Mouse (Mus musculus): ENCODE measurements around the gene Lmx1b.

The Lmx1b gene

GRCm38 (mm10) chr2:33582457-33583060 is 57.8 kb downstream of the Lmx1b start:
- DNase-seq (ENCODE audit: low read depth, low spot score), result no peak

DNA sequence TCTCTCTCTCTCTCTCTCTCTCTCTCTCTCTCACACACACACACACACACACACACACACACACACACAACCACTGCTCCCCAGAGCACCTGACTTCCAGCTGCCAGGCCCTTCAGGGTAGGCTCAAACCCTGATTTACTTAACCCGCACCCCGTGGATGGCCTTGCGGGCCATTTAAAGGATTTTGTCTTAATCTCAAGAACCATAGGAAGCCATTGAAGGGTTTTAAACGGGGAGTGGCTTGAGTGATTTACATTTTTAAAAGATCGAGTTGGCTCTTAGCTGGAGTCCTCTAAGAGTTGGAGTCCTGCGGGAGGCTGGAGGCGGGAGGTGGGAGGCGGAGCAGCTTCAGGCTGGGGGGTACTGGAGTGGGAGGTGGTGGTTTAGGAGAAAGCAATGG is 58.4 kb downstream of the Lmx1b start:
- no peak for DNase-seq (ENCODE audit: low read depth, low spot score)

- DNase-seq (ENCODE audit: low read depth, low spot score), result no peak
These were observed 58.9 kb downstream of the Lmx1b start for GRCm38 (mm10) chr2:33581449-33581777.

GRCm38 (mm10) chr2:33580697-33581448 is 59.4 kb downstream of the Lmx1b start:
- peak; percentile 38 for DNase-seq (ENCODE audit: low read depth, low spot score)

DNA sequence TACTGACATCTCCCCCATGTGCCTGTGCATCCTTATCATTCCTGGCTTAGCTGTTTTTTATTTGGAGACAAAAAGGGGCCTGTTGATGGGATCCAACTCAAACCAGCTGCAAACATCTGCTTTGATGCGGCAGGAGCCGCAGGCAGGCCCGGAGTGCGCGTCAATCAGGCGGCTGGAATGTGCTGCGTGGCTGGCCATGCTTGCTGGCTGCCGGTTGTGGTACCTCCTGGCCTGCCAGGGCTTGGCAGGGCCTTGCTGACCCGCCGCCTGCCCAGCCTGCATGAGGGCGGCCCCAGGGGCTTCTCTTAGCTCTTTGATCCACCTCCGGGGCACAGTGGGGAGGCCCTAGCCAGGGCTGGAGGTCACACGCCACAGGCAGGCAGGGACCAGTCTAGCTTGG is 64.9 kb downstream of the Lmx1b start:
- DNase-seq (ENCODE audit: low read depth, low spot score), result no peak

DNA sequence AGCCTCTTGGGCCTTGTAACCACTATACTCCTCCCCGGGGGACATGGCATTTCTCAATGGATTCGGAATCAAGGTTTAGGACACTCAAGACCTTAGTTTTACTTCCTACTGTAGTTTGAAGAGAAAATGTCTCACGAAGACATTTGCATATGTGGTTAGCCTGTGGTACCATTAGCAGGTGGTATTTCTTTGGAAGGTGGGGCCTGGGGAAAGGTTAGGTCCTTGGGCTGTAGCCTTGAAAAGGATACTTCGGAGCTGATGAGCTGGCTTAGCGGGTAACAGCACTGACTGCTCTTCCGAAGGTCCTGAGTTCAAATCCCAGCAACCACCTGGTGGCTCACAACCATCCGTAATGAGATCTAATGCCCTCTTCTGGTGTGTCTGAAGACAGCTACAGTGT is 67.2 kb downstream of the Lmx1b start:
- no peak for DNase-seq (ENCODE audit: low read depth, low spot score)

DNA sequence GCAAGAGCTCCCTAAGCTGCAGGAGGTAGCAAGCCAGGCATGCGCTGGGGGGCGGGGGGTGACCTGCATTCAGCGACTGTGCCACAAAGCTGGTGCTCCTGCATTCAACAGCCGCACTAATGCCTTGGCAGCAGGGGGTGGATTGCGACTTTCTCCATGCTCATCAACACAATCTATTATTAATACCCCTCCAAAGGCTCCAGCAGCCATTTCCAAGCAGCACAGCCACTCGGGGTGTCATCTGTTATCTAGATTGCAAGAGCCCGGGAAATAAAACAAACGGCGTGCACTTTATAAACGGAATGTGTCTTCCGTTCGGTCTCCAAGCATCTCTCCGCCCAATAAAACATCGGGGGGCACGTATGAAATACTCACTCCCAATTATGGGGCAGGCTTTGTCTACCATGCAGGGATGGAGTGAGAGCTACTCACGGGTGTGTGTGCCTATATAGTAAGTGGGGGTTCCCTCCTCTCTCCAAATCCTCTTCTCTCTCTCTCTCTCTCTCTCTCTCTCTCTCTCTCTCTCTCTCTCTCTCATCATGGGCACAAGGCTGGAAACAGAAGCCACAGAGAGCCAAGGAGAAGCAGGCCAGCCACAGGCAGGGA is 69.0 kb downstream of the Lmx1b start:
- DNase-seq (ENCODE audit: low read depth, low spot score), result no peak

GRCm38 (mm10) chr2:33569698-33570097 is 70.6 kb downstream of the Lmx1b start:
- DNase-seq (ENCODE audit: low read depth, low spot score), result no peak

DNA sequence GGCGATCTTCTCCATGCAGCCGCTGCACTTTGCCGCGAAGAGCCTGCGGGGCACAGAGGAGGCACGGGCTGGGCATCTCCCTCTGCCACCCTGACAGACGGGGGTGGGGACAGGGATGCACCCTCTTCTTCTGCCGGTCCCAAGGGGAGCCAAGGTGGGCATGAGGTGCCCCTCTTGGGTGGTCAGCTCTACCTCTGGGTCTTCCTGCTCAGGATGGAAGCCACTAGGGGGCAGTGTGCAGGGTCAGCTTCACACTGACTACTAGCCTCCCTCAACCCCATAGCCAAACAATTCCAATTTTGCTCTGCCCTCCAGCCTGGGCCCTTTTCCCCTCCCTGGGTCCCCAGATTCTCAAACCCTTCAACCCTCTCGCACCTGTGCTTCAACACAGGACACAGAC is 71.1 kb downstream of the Lmx1b start:
- no peak for DNase-seq (ENCODE audit: low read depth, low spot score)

DNA sequence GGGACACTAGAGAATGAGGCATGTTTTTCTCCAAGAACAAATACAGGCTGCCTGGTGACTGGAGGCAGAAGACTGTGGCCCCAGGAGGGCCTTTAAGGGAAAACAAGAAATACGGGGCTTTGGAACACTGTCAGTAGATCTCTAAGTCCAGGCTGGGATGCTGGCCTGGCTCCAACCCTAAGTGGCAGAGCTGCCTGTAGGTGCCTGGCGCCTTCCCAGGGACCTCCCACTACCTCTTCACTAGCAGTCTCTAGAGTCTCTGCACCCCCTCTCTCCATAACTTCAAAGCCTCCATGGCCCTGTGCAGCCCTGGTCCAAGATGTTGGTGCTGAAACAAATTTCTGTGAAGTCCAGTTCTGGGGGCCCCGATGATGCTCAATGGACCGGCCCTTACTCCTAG is 74.4 kb downstream of the Lmx1b start:
- DNase-seq (ENCODE audit: low read depth, low spot score), result no peak

DNA sequence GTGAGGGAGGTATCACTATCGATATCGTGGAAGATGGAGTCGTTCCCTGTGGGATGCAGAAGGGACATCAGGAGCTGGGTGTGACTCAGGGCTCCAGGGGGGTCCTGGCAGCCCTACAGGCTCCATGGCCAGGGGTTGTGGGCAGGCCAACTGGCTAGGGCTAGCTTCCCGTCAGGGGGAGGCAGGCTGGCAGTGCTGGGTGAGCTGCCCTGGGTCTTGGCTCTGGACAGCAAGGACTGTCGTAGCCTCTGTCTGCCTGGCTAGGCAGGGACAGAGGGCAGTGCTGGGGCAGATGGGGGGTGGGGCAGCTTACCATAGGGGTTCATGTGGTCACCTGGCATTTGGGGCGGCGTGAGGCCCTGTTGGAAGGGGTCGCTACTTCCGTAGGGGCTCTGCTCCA is 75.6 kb downstream of the Lmx1b start:
- no peak for DNase-seq (ENCODE audit: low read depth, low spot score)

- DNase-seq (ENCODE audit: low read depth, low spot score), result no peak
These were observed 80.6 kb downstream of the Lmx1b start for GRCm38 (mm10) chr2:33559752-33560151.

DNA sequence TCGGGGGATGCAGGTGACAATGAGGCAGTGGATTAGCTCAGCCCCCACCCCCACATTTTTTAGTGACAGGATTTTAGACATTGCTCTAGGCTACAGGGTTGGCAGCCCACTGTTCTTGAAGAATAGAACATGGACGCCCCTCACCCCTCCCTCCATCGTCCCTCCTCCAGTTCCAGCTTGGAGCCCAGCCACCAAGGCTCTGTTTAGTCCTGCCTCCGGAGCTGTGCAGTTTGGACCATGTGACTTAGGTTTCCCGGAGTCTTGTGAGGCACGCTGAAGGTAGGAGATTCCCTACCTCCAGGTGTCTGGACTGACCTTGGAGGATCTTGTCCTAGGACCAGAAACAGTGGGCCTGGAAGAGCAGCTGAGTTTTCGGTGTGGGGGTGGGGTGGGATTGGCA is 81.0 kb downstream of the Lmx1b start:
- DNase-seq (ENCODE audit: low read depth, low spot score), result no peak

DNA sequence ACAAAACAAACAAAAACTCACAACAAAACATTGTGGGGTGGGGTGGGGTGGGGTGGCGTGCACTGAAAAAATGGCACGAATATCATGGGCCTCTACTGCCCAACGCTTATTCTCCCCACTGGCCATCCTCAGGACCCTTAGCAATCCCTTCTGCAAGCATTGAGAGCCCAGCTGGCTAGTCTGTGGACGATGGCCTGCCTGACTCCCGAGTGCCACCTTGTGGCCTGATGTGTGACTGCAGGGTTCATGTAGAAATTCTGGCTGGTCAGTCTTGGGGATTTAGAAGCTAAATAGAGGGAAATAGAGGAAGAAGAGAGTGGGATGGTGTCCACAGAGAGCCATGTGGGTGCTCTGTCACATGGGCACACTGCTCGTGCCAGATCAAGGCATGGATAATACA is 82.1 kb downstream of the Lmx1b start:
- DNase-seq (ENCODE audit: low read depth, low spot score), result peak; percentile 43

DNA sequence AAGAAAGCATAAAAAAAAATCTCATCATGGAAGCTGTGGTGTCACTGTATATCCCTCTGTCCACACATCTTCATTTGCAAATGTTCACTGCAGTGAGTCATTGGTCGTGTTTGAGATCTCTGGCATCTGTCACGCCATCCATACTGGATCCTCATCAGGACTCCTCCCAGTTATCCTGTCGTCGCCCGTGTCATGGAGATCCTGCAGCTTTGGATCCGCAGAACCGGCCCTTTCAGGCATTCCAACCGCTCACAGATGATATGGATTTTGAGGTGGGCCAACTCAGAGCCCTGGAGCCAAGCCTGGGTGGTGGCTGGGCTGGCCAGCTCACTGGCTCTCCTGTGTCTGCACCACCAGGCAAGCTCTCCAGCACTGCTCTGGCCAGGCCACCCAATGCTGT is 84.7 kb downstream of the Lmx1b start:
- no peak for DNase-seq (ENCODE audit: low read depth, low spot score)

DNA sequence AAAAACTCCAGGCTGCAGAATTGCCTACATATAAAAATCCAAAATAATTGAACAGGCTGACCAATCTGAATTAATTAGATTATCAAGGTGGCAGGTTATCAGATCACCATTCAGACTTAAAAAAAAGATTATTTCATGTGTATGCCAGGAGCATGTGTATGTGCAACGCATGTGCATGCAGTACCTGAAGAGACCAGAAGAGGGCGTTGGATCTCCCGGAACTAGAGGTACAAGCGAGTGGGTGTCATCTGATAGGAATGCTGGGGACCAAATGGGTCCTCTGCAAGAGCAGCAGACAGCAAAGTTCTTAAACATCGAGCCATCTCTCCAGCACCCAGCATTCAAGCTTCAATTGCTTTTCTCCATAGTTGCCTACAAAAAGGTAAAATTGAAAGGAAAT is 87.6 kb downstream of the Lmx1b start:
- no peak for DNase-seq (ENCODE audit: low read depth, low spot score)

DNA sequence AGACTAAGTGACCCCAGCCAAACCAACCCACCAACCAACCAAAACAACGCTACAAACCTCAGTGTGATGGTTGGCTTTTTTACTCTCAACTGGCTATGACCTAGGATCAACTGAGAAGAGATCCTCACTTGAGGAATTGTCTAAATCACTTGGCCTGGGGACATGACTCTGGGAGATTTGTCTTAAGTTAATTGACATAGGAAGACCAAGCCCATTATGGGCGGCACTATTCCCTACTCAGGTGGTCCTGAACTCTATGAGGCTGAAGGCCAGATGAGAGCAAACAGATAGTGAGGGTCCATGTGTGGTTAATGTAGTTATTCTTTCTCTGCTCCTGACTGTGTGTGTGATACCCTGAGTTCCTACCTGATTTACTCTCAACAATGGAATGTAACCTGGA is 92.7 kb downstream of the Lmx1b start:
- DNase-seq (ENCODE audit: low read depth, low spot score), result no peak

DNA sequence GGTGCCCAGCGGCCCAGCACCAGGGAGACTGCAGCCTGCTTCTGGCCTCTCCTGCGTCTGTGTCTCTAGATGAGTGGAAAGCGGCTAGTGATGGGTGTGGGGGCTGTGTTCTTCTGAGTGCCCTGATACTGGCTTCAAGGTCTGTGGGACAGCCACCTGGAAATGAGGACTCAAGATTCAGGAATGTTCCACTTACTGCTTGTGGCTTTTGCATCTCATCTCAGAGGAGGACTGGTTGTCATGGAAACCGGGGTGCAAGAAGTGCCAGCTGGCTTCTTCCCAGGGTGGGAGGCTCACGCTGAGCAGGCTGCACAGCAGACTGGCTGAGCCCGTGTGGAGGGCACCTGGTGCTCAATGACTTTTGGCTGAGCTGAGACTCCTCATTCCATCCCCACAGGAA is 93.4 kb downstream of the Lmx1b start:
- peak; percentile 25 for DNase-seq (ENCODE audit: low read depth, low spot score)

- DNase-seq (ENCODE audit: low read depth, low spot score), result no peak
These were observed 94.3 kb downstream of the Lmx1b start for GRCm38 (mm10) chr2:33546051-33546450.

DNA sequence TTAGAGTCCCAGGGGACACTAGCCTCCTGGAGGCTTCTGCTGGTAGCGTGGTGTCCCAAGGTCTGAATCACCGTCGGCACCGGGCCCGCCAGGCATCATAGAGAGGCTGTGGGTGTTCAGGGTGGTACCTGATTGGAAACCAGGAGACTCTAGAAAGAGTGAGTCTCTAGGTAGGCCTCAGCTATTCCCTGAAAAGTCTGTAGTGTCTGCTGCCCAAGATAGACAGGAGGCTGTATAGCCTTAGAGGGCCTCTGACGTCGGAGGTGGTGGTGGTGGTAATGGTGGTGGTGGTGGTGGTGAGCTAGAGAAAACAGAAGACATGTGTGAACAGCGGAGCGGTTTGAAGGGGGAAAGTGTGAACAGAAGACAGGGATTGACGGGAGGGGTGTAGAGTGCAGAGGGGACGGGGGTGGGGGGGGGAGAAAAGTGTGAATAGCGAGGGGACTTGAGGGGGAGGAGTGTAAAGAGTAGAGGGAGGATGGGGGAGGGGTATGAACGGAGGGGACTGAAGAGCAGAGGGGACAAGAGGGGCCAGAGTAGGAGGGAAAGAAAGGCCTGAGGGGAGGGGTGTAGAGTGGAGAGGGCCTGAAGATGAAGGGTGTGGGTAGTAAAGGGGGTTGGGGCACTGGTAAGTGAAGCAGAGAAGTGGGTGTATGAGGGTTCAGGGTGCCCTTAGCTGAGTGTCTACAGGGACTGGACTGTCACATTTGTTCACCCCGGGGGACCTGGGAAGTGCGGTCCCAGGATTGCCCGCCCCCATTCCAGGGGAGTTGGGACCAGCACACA is 95.3 kb downstream of the Lmx1b start:
- no peak for DNase-seq (ENCODE audit: low read depth, low spot score)

DNA sequence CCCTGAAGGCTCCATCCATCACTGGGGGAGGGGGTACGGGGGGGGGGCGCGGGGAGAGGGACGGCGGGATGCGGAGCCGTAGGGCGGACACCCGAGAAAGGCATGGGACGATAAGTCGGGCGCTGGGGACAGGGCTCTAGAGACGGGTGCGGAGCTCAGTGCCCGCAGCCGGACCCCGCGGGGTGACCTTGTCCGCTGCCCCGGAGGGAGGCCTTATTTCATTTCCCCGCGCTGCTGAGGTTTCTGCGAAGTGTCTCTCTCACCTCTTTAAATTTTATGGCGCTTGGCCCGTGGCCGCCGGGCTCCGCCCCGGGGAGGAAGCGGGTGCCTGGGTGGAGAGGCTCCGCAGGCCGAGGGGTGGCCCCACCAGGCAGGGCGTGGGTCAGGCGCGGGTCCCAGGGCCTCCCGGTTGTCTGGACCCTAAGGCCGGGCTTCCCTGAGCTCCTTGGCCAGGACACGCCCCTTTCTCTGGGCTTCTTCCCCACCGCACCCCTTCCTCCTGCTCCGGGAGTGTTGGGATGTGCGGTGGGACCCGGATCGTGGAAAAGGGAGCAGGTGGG is 96.0 kb downstream of the Lmx1b start:
- DNase-seq (ENCODE audit: low read depth, low spot score), result no peak

Data from retina, adult 2 months (tissue).